Mouse (Mus musculus) liver, postnatal 0 days (tissue): Measurements from ENCODE around the gene Zfp59. TPM values are rescaled to one million over a fixed set of nuclear protein-coding genes. Genes with fewer than 3 reads are reported as not detected.
"Not testable (repeated sequence)": the region's sequence is repeated elsewhere in the genome, so short reads cannot be mapped to it uniquely, and the experiment has no call there.

Experiments used
- ATAC-seq: fragments of 200-750 bp; cut with Nextera tagmentation; 2 replicates; pipeline ENCODE4 v1.8.0; 2017; ENCODE audit warnings: mild to moderate bottlenecking, moderate library complexity
- DNase-seq: peaks from one replicate; pipeline ENCODE4 v3.0.0-alpha.2; 2016
- H3K27ac ChIP-seq: fragments of 300-500 bp; sonication (generic); 2 replicates; pipeline ENCODE4 v1.5.1; 2014; ENCODE audit warnings: antibody characterized with exemption, moderate library complexity, mild to moderate bottlenecking, low read depth
- H3K27me3 ChIP-seq: fragments of 300-500 bp; sonication (generic); 2 replicates; pipeline ENCODE4 v1.6.1; 2014; ENCODE audit warnings: low read length, control low read depth, mixed read lengths; ENCODE audit not compliant: insufficient read depth
- H3K36me3 ChIP-seq: fragments of 300-500 bp; sonication (generic); replicated peaks from 2 replicates; pipeline ENCODE4 v1.6.1; 2014; ENCODE audit warnings: mild to moderate bottlenecking, control low read depth, low read length, moderate library complexity, mixed read lengths; ENCODE audit not compliant: insufficient read depth
- H3K4me1 ChIP-seq: fragments of 300-500 bp; sonication (generic); 2 replicates; pipeline ENCODE4 v1.6.1; 2014; ENCODE audit warnings: antibody characterized with exemption, mild to moderate bottlenecking, control low read depth; ENCODE audit not compliant: insufficient read depth
- H3K4me2 ChIP-seq: fragments of 300-500 bp; sonication (generic); 2 replicates; pipeline ENCODE4 v1.6.1; 2014; ENCODE audit warnings: low read depth, mild to moderate bottlenecking, low read length, moderate library complexity, mixed read lengths
- H3K4me3 ChIP-seq: fragments of 300-500 bp; sonication (generic); 2 replicates; pipeline ENCODE4 v1.5.1; 2014; ENCODE audit warnings: low read depth, low read length
- H3K9ac ChIP-seq: fragments of 300-500 bp; sonication (generic); replicated peaks from 2 replicates; pipeline ENCODE4 v1.6.1; 2014; ENCODE audit warnings: mild to moderate bottlenecking, moderate library complexity
- H3K9me3 ChIP-seq: fragments of 300-500 bp; sonication (generic); 2 replicates; pipeline ENCODE4 v1.6.1; 2016; ENCODE audit warnings: mild to moderate bottlenecking, control low read depth, low read length, mixed read lengths
- CTCF ChIP-seq: sonication (generic); IDR thresholded peaks from 2 replicates; pipeline ENCODE4 v1.5.1; 2016; ENCODE audit warnings: antibody characterized with exemption, low read depth
- EP300 ChIP-seq: IDR thresholded peaks from 2 replicates; pipeline ENCODE4 v1.6.1; 2016; ENCODE audit warnings: antibody characterized with exemption, low read depth, mild to moderate bottlenecking
- WGBS: fragments of 180-500 bp; shearing (Covaris S2); extraction: QIAGEN DNeasy Blood & Tissue Kit; methylation state at CpG from one replicate; pipeline ENCODE4 v1.1.7; 2014; ENCODE audit not compliant: insufficient replicate concordance; 5-methylcytosine and 5-hydroxymethylcytosine counted together
- polyA plus RNA-seq: library from polyadenylated mRNA; unstranded; fragments of >200 nt; fragmentation: Nextera tagmentation; extraction: Ambion mirVana; gene quantifications from 2 replicates; pipeline ENCODE4 v1.2.1, GENCODE M21; 2015

Zfp59 gene
- polyA plus RNA-seq, 1 experiment from 2014 or later: 1.3 TPM

DNA sequence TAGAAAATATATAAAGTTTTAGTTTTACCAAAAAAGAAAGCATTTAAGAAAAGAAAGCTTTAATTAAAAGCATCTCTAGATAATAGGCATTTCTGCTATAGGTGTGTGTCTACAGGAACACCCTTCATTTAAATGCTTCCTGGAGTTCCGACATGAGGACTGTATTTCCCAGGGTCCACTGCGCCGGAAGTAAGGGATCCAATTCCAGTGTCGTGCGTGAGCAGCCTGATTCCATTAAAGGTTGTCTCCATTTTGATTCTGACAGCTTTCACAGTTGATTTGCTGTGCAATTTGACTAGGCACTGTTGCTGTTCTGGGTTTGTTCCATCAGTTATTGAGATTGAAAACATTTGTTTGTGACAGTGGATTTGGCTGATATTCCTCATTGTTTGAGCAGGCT lies 35.4 kb upstream of the Zfp59 start:
- no peak for DNase-seq
- TF ChIP-seq EP300: no peak
- TF ChIP-seq CTCF: no peak
- no peaks in the 10 kb centered on the region for H3K9me3 ChIP-seq
- no peaks in the 10 kb centered on the region for H3K36me3 ChIP-seq
- no peak overlapping the region for H3K27ac ChIP-seq
- H3K27me3 ChIP-seq: no peaks in the 10 kb centered on the region
- H3K4me3 ChIP-seq: no peak overlapping the region
- H3K4me2 ChIP-seq: no peak overlapping the region
- peaks cover 5% of the 10 kb centered on the region; the same call in 1 of the 2 replicates for H3K4me1 ChIP-seq
- ATAC-seq: no peak
- no peak overlapping the region for H3K9ac ChIP-seq
- 83% methylated on average over 5 of the region's 5 CpGs for WGBS

- H3K27me3 ChIP-seq: no peaks in the 10 kb centered on the region
- peak overlapping the region; percentile 87 for H3K4me2 ChIP-seq
- TF ChIP-seq CTCF (no peak), EP300 (no peak)
- H3K4me3 ChIP-seq: peak overlapping the region; percentile 74
- H3K36me3 ChIP-seq: peaks cover 9% of the 10 kb centered on the region; the same call in 1 of the 2 replicates
- peaks cover 5% of the 10 kb centered on the region; the same call in 1 of the 2 replicates for H3K4me1 ChIP-seq
- H3K9me3 ChIP-seq: no peaks in the 10 kb centered on the region
- under 1% methylated on average over 25 of the region's 25 CpGs for WGBS
- ATAC-seq (peak; percentile 91), DNase-seq (peak; percentile 82)
- H3K27ac ChIP-seq: peak overlapping the region; percentile 55; the same call in 1 of the 2 replicates
- peak overlapping the region; percentile 82 for H3K9ac ChIP-seq
These were observed 33.9 kb upstream of the Zfp59 start for GRCm38 (mm10) chr7:27804297-27805030.

DNA sequence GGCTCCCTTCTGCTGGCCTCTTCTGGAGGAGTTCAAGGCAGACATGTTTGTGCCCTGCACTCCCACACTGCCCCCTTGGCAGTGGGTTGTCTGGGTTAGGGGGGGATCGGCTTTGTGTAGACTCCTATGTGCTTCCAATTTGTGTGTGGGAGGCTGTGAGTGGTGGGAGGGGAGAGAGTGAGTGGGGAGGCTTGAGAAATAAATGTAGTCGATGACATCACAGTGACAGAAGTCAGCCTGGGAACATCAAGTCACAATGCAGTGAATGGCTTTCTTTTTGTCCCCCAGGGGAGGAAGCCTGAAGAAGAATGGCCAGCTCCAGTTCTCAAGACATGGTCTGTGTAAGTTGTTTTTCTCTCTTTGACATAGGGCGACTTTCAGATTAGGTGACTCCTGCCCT lies 31.5 kb upstream of the Zfp59 start, which contains the start of gene Zfp626:
Zfp626 (plus strand) TSS at position 301 of the 400 bp plus-strand sequence.
- not testable (repeated sequence) for H3K9ac ChIP-seq, H3K9me3 ChIP-seq, DNase-seq, H3K4me1 ChIP-seq, ATAC-seq, H3K4me2 ChIP-seq, H3K4me3 ChIP-seq, H3K27me3 ChIP-seq, H3K27ac ChIP-seq
- peaks cover 14% of the 10 kb centered on the region for H3K36me3 ChIP-seq
- 88% methylated on average over 3 of the region's 3 CpGs for WGBS

GRCm38 (mm10) chr7:27807305-27807704 lies 31.1 kb upstream of the Zfp59 start:
- H3K9ac ChIP-seq, H3K27me3 ChIP-seq, H3K4me1 ChIP-seq, ATAC-seq, H3K27ac ChIP-seq, H3K4me3 ChIP-seq, H3K9me3 ChIP-seq, H3K4me2 ChIP-seq, DNase-seq: not testable (repeated sequence)
- peaks cover 16% of the 10 kb centered on the region for H3K36me3 ChIP-seq
- 83% methylated on average over 6 of the region's 7 CpGs for WGBS

- TF ChIP-seq CTCF: no peak
- TF ChIP-seq EP300: no peak
- peaks cover 9% of the 10 kb centered on the region; the same call in 1 of the 2 replicates for H3K36me3 ChIP-seq
- ATAC-seq: no peak
- no peak overlapping the region for H3K27ac ChIP-seq
- no peak overlapping the region for H3K4me2 ChIP-seq
- H3K27me3 ChIP-seq: no peaks in the 10 kb centered on the region
- no peak for DNase-seq
- no peak overlapping the region for H3K9ac ChIP-seq
- H3K4me1 ChIP-seq: no peaks in the 10 kb centered on the region
- WGBS: 88% methylated on average over 7 of the region's 7 CpGs
- no peaks in the 10 kb centered on the region for H3K9me3 ChIP-seq
- no peak overlapping the region for H3K4me3 ChIP-seq
These were observed 19.8 kb upstream of the Zfp59 start for GRCm38 (mm10) chr7:27818526-27819110.

- TF ChIP-seq CTCF: no peak
- no peak for TF ChIP-seq EP300
- Histone ChIP-seq H3K4me3 (no peak overlapping the region), H3K9me3 (peaks cover 7% of the 10 kb centered on the region), H3K27me3 (no peaks in the 10 kb centered on the region), H3K27ac (no peak overlapping the region), H3K9ac (no peak overlapping the region), H3K36me3 (peaks cover 9% of the 10 kb centered on the region; the same call in 1 of the 2 replicates), H3K4me1 (no peaks in the 10 kb centered on the region), H3K4me2 (no peak overlapping the region)
- ATAC-seq (no peak), DNase-seq (no peak)
These were observed 15.8 kb upstream of the Zfp59 start for GRCm38 (mm10) chr7:27822611-27823010.
